Mouse (Mus musculus) stomach, embryonic 15.5 days (tissue): ENCODE measurements around the gene Olfr559. TPM values are rescaled to one million over a fixed set of nuclear protein-coding genes. Genes with fewer than 3 reads are reported as not detected.

Source experiments
- ATAC-seq: fragments of 200-750 bp; cut with Nextera tagmentation; 2 replicates; pipeline ENCODE4 v1.8.0; 2017; ENCODE audit warnings: low read depth, moderate number of reproducible peaks, moderate TSS enrichment; ENCODE audit not compliant: insufficient read depth, low FRiP score
- H3K27ac ChIP-seq: fragments of 300-500 bp; sonication (generic); 2 replicates; pipeline ENCODE4 v1.5.1; 2015; ENCODE audit warnings: mild to moderate bottlenecking, inconsistent platforms
- H3K27me3 ChIP-seq: fragments of 300-500 bp; sonication (generic); replicated peaks from 2 replicates; pipeline ENCODE4 v1.6.1; 2015; ENCODE audit warnings: inconsistent platforms
- H3K36me3 ChIP-seq: fragments of 300-500 bp; sonication (generic); 2 replicates; pipeline ENCODE4 v1.6.1; 2015; ENCODE audit warnings: inconsistent platforms
- H3K4me1 ChIP-seq: fragments of 300-500 bp; sonication (generic); 2 replicates; pipeline ENCODE4 v1.6.1; 2015; ENCODE audit warnings: inconsistent platforms
- H3K4me2 ChIP-seq: fragments of 300-500 bp; sonication (generic); 2 replicates; pipeline ENCODE4 v1.6.1; 2015; ENCODE audit warnings: mild to moderate bottlenecking, inconsistent platforms
- H3K4me3 ChIP-seq: fragments of 300-500 bp; sonication (generic); replicated peaks from 2 replicates; pipeline ENCODE4 v1.5.1; 2015; ENCODE audit warnings: inconsistent platforms
- H3K9ac ChIP-seq: fragments of 300-500 bp; sonication (generic); 2 replicates; pipeline ENCODE4 v1.6.1; 2015; ENCODE audit warnings: inconsistent platforms
- H3K9me3 ChIP-seq: fragments of 300-500 bp; sonication (generic); 2 replicates; pipeline ENCODE4 v1.6.1; 2016; ENCODE audit warnings: inconsistent platforms
- WGBS: fragments of 180-500 bp; shearing (Covaris S2); methylation state at CpG from one replicate; pipeline ENCODE4 v1.1.7; 2015; 5-methylcytosine and 5-hydroxymethylcytosine counted together
- polyA plus RNA-seq: library from polyadenylated mRNA; unstranded; fragments of >200 nt; fragmentation: Nextera tagmentation; extraction: Ambion mirVana; gene quantifications from 2 replicates; pipeline ENCODE4 v1.2.1, GENCODE M21; 2015

The Olfr559 gene
- not detected in 2 replicates for polyA plus RNA-seq

DNA sequence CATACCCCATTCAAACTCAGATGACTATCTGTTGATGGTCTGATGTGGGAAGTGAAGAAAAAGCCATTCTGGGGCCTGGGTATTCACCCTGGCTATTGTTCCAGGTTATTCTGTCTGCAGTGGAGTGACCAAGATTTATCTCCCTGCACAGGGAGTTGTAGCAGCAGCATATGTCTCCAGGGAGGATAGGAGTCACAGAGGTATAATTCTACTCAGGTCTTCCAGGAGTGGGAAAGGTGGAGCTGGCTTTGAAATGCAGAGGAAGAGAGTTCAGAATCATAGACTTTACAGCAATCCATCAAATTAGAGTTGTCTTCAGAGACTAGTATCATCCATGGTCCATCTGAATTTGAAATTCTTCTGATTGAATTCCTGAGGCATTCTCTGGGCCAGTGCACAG is at the start of gene Olfr559:
TSS of gene Olfr559 (minus strand) at position 101 of the 400 bp plus-strand sequence.
- Histone ChIP-seq H3K36me3 (no peaks in the 10 kb centered on the region), H3K4me3 (no peak within 1 kb of the TSS), H3K9ac (no peak within 1 kb of the TSS), H3K9me3 (no peaks in the 10 kb centered on the region), H3K27ac (no peak within 1 kb of the TSS), H3K4me1 (no peaks in the 10 kb centered on the region), H3K4me2 (no peak within 1 kb of the TSS), H3K27me3 (no peaks in the 10 kb centered on the region)
- no peak for ATAC-seq

- WGBS = 64% methylated on average over 2 of the region's 2 CpGs
- H3K4me1 ChIP-seq = no peaks in the 10 kb centered on the region
- no peaks in the 10 kb centered on the region for H3K9me3 ChIP-seq
- no peak within 1 kb of the TSS for H3K4me2 ChIP-seq
- no peaks in the 10 kb centered on the region for H3K27me3 ChIP-seq
- no peak within 1 kb of the TSS for H3K27ac ChIP-seq
- no peak within 1 kb of the TSS for H3K9ac ChIP-seq
- no peak for ATAC-seq
- no peaks in the 10 kb centered on the region for H3K36me3 ChIP-seq
- no peak within 1 kb of the TSS for H3K4me3 ChIP-seq
Measured at GRCm38 (mm10) chr7:102770921-102771320, 43.6 kb upstream of the Olfr559 start, which contains the start of gene Olfr561. Gene Olfr561, plus strand, starts transcription at chr7:102771221.

DNA sequence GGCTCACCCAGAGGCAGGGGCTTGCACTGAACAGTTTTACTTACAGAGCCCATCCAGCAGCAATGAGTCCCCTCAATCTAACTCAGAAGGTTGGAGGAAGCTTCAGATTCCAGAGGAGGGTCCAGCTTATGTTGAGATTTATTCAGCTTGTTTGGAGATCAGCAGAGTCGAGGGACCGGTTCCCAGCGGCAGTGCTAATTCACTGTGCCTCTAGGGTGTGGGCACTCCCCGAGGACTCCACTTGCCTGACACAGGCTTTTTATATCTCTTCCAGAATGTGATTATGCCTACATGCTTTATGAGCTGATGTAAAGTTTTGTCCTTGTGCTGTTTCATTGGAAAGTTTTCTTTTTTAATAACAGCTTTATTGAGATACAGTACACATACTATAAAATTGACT is 32.0 kb upstream of the Olfr559 start, which contains the start of the genes Olfr560 and Olfr78:
TSS of gene Olfr560 (minus strand) at position 101 of the 400 bp plus-strand sequence.
TSS of gene Olfr78 (minus strand) at position 206 of the 400 bp plus-strand sequence.
- Histone ChIP-seq H3K27me3 (no peaks in the 10 kb centered on the region), H3K9me3 (no peaks in the 10 kb centered on the region), H3K9ac (no peak within 1 kb of the TSS), H3K4me3 (no peak within 1 kb of the TSS), H3K27ac (no peak within 1 kb of the TSS), H3K36me3 (no peaks in the 10 kb centered on the region), H3K4me1 (no peaks in the 10 kb centered on the region), H3K4me2 (no peak within 1 kb of the TSS)
- ATAC-seq = no peak
- 59% methylated on average over 4 of the region's 4 CpGs for WGBS

- H3K4me3 ChIP-seq = no peak overlapping the region
- H3K4me1 ChIP-seq = no peaks in the 10 kb centered on the region
- no peaks in the 10 kb centered on the region for H3K9me3 ChIP-seq
- WGBS = 12% methylated on average over 1 of the region's 1 CpGs
- H3K36me3 ChIP-seq = no peaks in the 10 kb centered on the region
- H3K27ac ChIP-seq = no peak overlapping the region
- H3K4me2 ChIP-seq = no peak overlapping the region
- ATAC-seq = no peak
- H3K9ac ChIP-seq = no peak overlapping the region
- H3K27me3 ChIP-seq = no peaks in the 10 kb centered on the region
Measured at GRCm38 (mm10) chr7:102752086-102752485, 24.8 kb upstream of the Olfr559 start.

DNA sequence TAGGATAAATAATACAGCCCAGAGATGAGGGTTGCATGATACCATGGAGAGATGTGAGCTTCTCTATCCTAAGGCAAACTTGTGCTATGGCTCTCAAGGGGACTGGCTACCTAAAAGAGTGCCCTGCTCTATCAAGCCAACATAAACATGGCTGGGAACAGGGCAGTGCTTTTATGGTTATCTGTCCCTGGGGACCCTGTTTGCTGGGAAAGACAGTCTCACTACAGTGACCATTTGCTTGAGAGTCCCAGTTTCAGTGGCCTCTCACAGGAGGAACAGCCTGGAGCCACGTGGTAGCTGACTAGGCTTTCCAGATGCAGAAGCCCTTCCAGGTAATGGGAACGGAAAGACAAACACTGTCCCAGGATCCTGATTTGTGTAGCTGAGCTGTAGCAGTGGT is 10.4 kb upstream of the Olfr559 start:
- WGBS = 41% methylated on average over 2 of the region's 2 CpGs
- Histone ChIP-seq H3K27ac (no peak overlapping the region), H3K9me3 (no peaks in the 10 kb centered on the region), H3K27me3 (no peaks in the 10 kb centered on the region), H3K4me3 (no peak overlapping the region), H3K9ac (no peak overlapping the region), H3K4me1 (no peaks in the 10 kb centered on the region), H3K36me3 (no peaks in the 10 kb centered on the region), H3K4me2 (no peak overlapping the region)
- no peak for ATAC-seq

- no peaks in the 10 kb centered on the region for H3K4me1 ChIP-seq
- H3K27me3 ChIP-seq = no peaks in the 10 kb centered on the region
- no peak overlapping the region for H3K4me2 ChIP-seq
- H3K27ac ChIP-seq = no peak overlapping the region
- H3K9me3 ChIP-seq = no peaks in the 10 kb centered on the region
- H3K4me3 ChIP-seq = no peak overlapping the region
- 14% methylated on average over 1 of the region's 1 CpGs for WGBS
- H3K36me3 ChIP-seq = no peaks in the 10 kb centered on the region
- H3K9ac ChIP-seq = no peak overlapping the region
- ATAC-seq = peak; percentile 43; the same call in 1 of the 2 replicates
Measured at GRCm38 (mm10) chr7:102733793-102734192, 6.5 kb upstream of the Olfr559 start.

DNA sequence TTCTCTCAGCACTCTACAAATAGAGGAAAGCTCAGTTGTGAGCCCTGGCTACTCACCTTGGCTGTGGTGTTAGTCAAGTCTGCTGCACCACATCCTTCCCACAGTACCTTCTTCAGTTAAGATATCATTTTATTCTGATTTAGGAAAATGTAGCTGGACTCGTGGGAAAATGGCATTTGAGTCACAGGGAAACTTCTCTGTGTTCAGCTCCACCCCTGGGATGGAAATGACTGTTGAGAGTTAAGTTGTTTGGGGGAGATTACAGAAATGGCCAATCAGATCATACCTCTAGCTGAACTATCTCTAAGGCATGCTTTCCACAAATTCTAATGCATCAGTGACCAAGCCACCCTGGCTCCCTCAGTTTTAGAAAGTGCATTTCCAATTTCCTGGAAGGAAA is 8.3 kb downstream of the Olfr559 start, which contains the start of gene Olfr33:
TSS of gene Olfr33 (minus strand) at position 101 of the 400 bp plus-strand sequence.
- no peak within 1 kb of the TSS for H3K4me3 ChIP-seq
- H3K4me1 ChIP-seq = no peaks in the 10 kb centered on the region
- H3K9me3 ChIP-seq = no peaks in the 10 kb centered on the region
- H3K27me3 ChIP-seq = no peaks in the 10 kb centered on the region
- H3K9ac ChIP-seq = no peak within 1 kb of the TSS
- ATAC-seq = no peak
- no peak within 1 kb of the TSS for H3K27ac ChIP-seq
- H3K4me2 ChIP-seq = no peak within 1 kb of the TSS
- 52% methylated on average over 1 of the region's 1 CpGs for WGBS
- no peaks in the 10 kb centered on the region for H3K36me3 ChIP-seq

GRCm38 (mm10) chr7:102701915-102702314 is 25.4 kb downstream of the Olfr559 start, which contains the start of gene Olfr558:
Gene Olfr558, plus strand, starts transcription at chr7:102702215.
- Histone ChIP-seq H3K27ac (no peak within 1 kb of the TSS), H3K36me3 (no peaks in the 10 kb centered on the region), H3K9ac (no peak within 1 kb of the TSS), H3K9me3 (no peaks in the 10 kb centered on the region), H3K27me3 (no peaks in the 10 kb centered on the region), H3K4me2 (no peak within 1 kb of the TSS), H3K4me3 (no peak within 1 kb of the TSS), H3K4me1 (no peaks in the 10 kb centered on the region)
- ATAC-seq = no peak

- Histone ChIP-seq H3K27me3 (no peaks in the 10 kb centered on the region), H3K36me3 (no peaks in the 10 kb centered on the region), H3K4me3 (no peak overlapping the region), H3K4me1 (no peaks in the 10 kb centered on the region), H3K27ac (no peak overlapping the region), H3K9me3 (no peaks in the 10 kb centered on the region), H3K4me2 (no peak overlapping the region), H3K9ac (no peak overlapping the region)
- WGBS = 88% methylated on average over 7 of the region's 7 CpGs
- no peak for ATAC-seq
Measured at GRCm38 (mm10) chr7:102698461-102698860, 28.8 kb downstream of the Olfr559 start.

DNA sequence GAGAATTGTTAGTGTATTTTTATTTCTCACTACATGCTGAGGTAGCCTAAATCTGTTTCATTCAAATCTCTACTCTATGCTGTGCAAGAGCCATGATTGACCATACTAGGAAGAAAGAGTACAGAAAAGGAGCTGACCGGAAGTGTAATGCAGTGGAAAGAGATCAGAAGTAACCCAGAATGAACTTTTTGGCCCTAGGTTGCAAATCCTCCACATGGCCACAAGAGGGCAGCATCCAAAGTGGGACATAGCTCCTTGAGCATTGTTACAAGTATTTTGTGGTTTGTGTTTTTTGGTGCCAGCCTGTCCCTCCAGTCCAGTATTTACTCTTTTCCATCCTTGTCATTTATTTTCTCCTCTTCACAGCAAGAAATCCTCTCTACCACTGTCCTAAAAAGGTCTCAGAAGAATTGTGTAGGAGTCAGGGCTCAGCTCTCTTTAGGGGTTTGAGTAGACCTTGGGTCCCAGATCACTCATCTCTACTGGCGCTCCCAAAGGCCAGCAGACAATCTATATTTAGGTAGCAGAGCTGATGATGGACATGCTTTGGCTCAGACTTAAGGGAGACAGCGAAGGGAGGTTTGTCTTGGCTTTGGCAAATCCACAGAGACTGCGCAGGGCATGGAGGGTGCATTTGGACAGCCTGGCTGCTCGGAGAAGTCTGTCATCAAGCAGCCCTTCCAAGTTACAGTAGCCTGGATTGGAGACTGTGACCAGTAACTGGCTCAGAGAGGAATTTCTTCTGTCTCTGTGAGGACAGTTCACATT is 31.7 kb downstream of the Olfr559 start, which contains the start of gene Olfr557:
TSS of gene Olfr557 (plus strand) at position 553 of the 768 bp plus-strand sequence.
- no peak for ATAC-seq
- Histone ChIP-seq H3K9me3 (no peaks in the 10 kb centered on the region), H3K27me3 (no peaks in the 10 kb centered on the region), H3K27ac (no peak within 1 kb of the TSS), H3K4me2 (no peak within 1 kb of the TSS), H3K4me1 (no peaks in the 10 kb centered on the region), H3K36me3 (no peaks in the 10 kb centered on the region), H3K9ac (no peak within 1 kb of the TSS), H3K4me3 (no peak within 1 kb of the TSS)
- 75% methylated on average over 5 of the region's 5 CpGs for WGBS

GRCm38 (mm10) chr7:102686944-102687501 is 40.3 kb downstream of the Olfr559 start, which contains the start of gene Trim68:
Gene Trim68, minus strand, starts transcription at chr7:102687327.
- Histone ChIP-seq H3K27me3 (no peaks in the 10 kb centered on the region), H3K4me2 (peak within 1 kb of the TSS; percentile 72), H3K4me3 (peak within 1 kb of the TSS; percentile 72), H3K4me1 (peaks cover 3% of the 10 kb centered on the region; the same call in 1 of the 2 replicates), H3K27ac (peak within 1 kb of the TSS; percentile 88), H3K9me3 (no peaks in the 10 kb centered on the region), H3K36me3 (no peaks in the 10 kb centered on the region), H3K9ac (peak within 1 kb of the TSS; percentile 71)
- peak; percentile 99 for ATAC-seq
- WGBS = under 1% methylated on average over 40 of the region's 40 CpGs

DNA sequence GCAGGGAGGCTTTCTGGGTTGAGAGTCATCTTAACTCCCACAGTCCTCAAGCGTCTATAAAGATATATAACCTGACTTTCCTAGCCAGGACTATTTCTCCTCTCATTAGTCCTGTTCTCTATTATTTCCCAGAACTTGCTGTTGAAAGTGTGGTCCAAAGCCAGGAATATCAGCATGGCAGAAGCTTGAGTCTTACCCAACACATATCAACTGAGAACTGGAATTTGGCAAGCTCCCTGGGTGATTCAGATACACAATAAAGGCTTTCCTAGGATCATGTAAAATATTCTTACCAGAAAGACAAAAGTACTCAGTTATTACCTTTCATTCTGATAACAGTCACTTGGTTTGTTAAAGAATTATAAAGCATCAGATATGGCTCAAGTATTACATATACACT is 45.4 kb downstream of the Olfr559 start:
- Histone ChIP-seq H3K9ac (no peak overlapping the region), H3K9me3 (no peaks in the 10 kb centered on the region), H3K4me1 (peaks cover 3% of the 10 kb centered on the region; the same call in 1 of the 2 replicates), H3K27me3 (no peaks in the 10 kb centered on the region), H3K4me3 (no peak overlapping the region), H3K36me3 (no peaks in the 10 kb centered on the region), H3K27ac (no peak overlapping the region), H3K4me2 (no peak overlapping the region)
- WGBS = 82% methylated on average over 1 of the region's 1 CpGs
- no peak for ATAC-seq
